Comparison of ENCODE assay signal across 8 mouse cellular contexts in the genomic region with DNA sequence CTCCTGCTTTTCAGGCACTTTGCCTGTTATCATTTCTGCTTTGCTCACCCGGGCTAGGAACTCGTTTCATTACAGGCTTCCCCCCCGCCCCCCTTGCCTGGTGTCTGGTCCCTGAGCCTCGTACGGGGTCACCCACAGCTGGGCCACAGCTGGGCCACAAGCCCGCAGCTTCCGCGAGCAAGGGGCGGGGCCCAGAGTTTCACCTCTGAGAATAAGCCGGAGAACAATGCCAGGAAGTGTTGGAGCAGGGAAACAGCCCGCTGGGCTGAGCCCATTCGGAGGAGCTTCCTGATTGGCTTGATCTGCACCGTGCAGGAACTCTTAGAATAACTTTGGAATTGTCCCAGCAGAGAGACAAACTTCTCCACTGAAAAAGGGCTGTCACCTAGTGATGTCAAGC. TPM values are rescaled to one million over a fixed set of nuclear protein-coding genes. Genes with fewer than 3 reads are reported as not detected.
DNase-seq lines count a peak whose midpoint lies in the region; ATAC-seq and TF ChIP-seq lines count a peak whose summit lies in the region.

No protein-coding gene starts in this region.

- H3K36me3 ChIP-seq in forebrain, postnatal 0 days (ENCODE audit: insufficient read depth), result no peaks in the 10 kb centered on the region
- H3K36me3 ChIP-seq in hindbrain, embryonic 11.5 days (ENCODE audit: control insufficient read depth, insufficient read depth, low read length), result no peaks in the 10 kb centered on the region
- no peaks in the 10 kb centered on the region for H3K36me3 ChIP-seq in limb, embryonic 13.5 days
- H3K36me3 ChIP-seq in midbrain, embryonic 13.5 days, result no peaks in the 10 kb centered on the region

- no peak overlapping the region for H3K9ac ChIP-seq in forebrain, postnatal 0 days
- peak overlapping the region; percentile 17; the same call in 1 of the 2 replicates for H3K9ac ChIP-seq in hindbrain, embryonic 11.5 days (ENCODE audit: low read depth, low read length)
- peak overlapping the region; percentile 43 for H3K9ac ChIP-seq in limb, embryonic 13.5 days
- H3K9ac ChIP-seq in midbrain, embryonic 13.5 days (replicated peaks), result peak overlapping the region; percentile 48; the same call in 1 of the 2 replicates

- peak overlapping the region; percentile 26; the same call in 1 of the 2 replicates for H3K4me2 ChIP-seq in forebrain, postnatal 0 days (ENCODE audit: low read depth)
- H3K4me2 ChIP-seq in hindbrain, embryonic 11.5 days (replicated peaks; ENCODE audit: low read depth, low read length), result peak overlapping the region; percentile 21
- peak overlapping the region; percentile 55 for H3K4me2 ChIP-seq in limb, embryonic 13.5 days (replicated peaks)
- H3K4me2 ChIP-seq in midbrain, embryonic 13.5 days (replicated peaks), result peak overlapping the region; percentile 47

- TF ChIP-seq POLR2A in cerebellum, adult 2 months (IDR thresholded peaks at IDR 0.05; ENCODE audit: borderline replicate concordance, insufficient read depth, low read length), result no peak

- 2% methylated on average over 13 of the region's 13 CpGs for WGBS in forebrain, postnatal 0 days
- under 1% methylated on average over 13 of the region's 13 CpGs for WGBS in hindbrain, embryonic 11.5 days
- 2% methylated on average over 13 of the region's 13 CpGs for WGBS in limb, embryonic 13.5 days
- under 1% methylated on average over 13 of the region's 13 CpGs for WGBS in midbrain, embryonic 13.5 days
- 8% methylated on average over 13 of the region's 13 CpGs for WGBS in cerebellum, adult 2 months

- H3K9me3 ChIP-seq in forebrain, postnatal 0 days (ENCODE audit: low read length), result no peaks in the 10 kb centered on the region
- no peaks in the 10 kb centered on the region for H3K9me3 ChIP-seq in hindbrain, embryonic 11.5 days (ENCODE audit: control insufficient read depth, low read length)
- H3K9me3 ChIP-seq in limb, embryonic 13.5 days, result no peaks in the 10 kb centered on the region
- no peaks in the 10 kb centered on the region for H3K9me3 ChIP-seq in midbrain, embryonic 13.5 days

- DNase-seq in CD4-positive, CD25-positive, alpha-beta regulatory T cell, adult 2 months (ENCODE audit: low read depth, low spot score), result peak; percentile 32
- DNase-seq in forebrain, postnatal 0 days, result no peak
- DNase-seq in hindbrain, embryonic 11.5 days (ENCODE audit: low spot score), result peak; percentile 62
- peak; percentile 53 for DNase-seq in testis, postnatal 14 days (ENCODE audit: low spot score)
- DNase-seq in cerebellum, adult 2 months, result no peak

- no peaks in the 10 kb centered on the region for H3K27me3 ChIP-seq in forebrain, postnatal 0 days (ENCODE audit: insufficient read depth, low read length)
- H3K27me3 ChIP-seq in hindbrain, embryonic 11.5 days (ENCODE audit: control insufficient read depth, insufficient read depth, low read length), result no peaks in the 10 kb centered on the region
- no peaks in the 10 kb centered on the region for H3K27me3 ChIP-seq in limb, embryonic 13.5 days
- H3K27me3 ChIP-seq in midbrain, embryonic 13.5 days, result peaks cover 18% of the 10 kb centered on the region
- no peaks in the 10 kb centered on the region for H3K27me3 ChIP-seq in cerebellum, adult 2 months (ENCODE audit: control insufficient read depth, insufficient read depth, low read length)

- no peak overlapping the region for H3K4me3 ChIP-seq in forebrain, postnatal 0 days (ENCODE audit: low read depth, low read length)
- no peak overlapping the region for H3K4me3 ChIP-seq in hindbrain, embryonic 11.5 days (ENCODE audit: low read depth, low read length)
- H3K4me3 ChIP-seq in limb, embryonic 13.5 days, result peak overlapping the region; percentile 23; the same call in 1 of the 2 replicates
- peak overlapping the region; percentile 26 for H3K4me3 ChIP-seq in midbrain, embryonic 13.5 days (replicated peaks)
- no peak overlapping the region for H3K4me3 ChIP-seq in cerebellum, adult 2 months (replicated peaks; ENCODE audit: insufficient read depth, low read depth, low read length)

- TF ChIP-seq CTCF in forebrain, postnatal 0 days (IDR thresholded peaks at IDR 0.05; ENCODE audit: low read depth), result no peak
- no peak for TF ChIP-seq CTCF in cerebellum, adult 2 months (IDR thresholded peaks at IDR 0.05; ENCODE audit: borderline replicate concordance, insufficient read depth, low read depth, low read length)

- peaks cover 4% of the 10 kb centered on the region; the same call in 1 of the 2 replicates for H3K4me1 ChIP-seq in forebrain, postnatal 0 days (ENCODE audit: insufficient read depth)
- H3K4me1 ChIP-seq in hindbrain, embryonic 11.5 days (replicated peaks; ENCODE audit: control insufficient read depth, insufficient read depth, low read length), result peaks cover 4% of the 10 kb centered on the region; the same call in 1 of the 2 replicates
- H3K4me1 ChIP-seq in limb, embryonic 13.5 days, result peaks cover 42% of the 10 kb centered on the region
- H3K4me1 ChIP-seq in midbrain, embryonic 13.5 days (replicated peaks), result peaks cover 14% of the 10 kb centered on the region
- no peaks in the 10 kb centered on the region for H3K4me1 ChIP-seq in cerebellum, adult 2 months (ENCODE audit: control insufficient read depth, insufficient read depth, low read length)

- H3K27ac ChIP-seq in forebrain, postnatal 0 days (ENCODE audit: low read depth, low read length), result no peak overlapping the region
- no peak overlapping the region for H3K27ac ChIP-seq in hindbrain, embryonic 11.5 days (ENCODE audit: low read depth, low read length)
- H3K27ac ChIP-seq in limb, embryonic 13.5 days, result peak overlapping the region; percentile 23; the same call in 1 of the 2 replicates
- no peak overlapping the region for H3K27ac ChIP-seq in midbrain, embryonic 13.5 days
- H3K27ac ChIP-seq in cerebellum, adult 2 months (ENCODE audit: insufficient read depth, low read length), result no peak overlapping the region

- no peak for ATAC-seq in CD4-positive, CD25-positive, alpha-beta regulatory T cell, adult 4 months
- ATAC-seq in forebrain, postnatal 0 days, result no peak
- peak; percentile 67; the same call in 1 of the 2 replicates for ATAC-seq in hindbrain, embryonic 11.5 days (ENCODE audit: low FRiP score)
- peak; percentile 64; the same call in 1 of the 2 replicates for ATAC-seq in limb, embryonic 13.5 days (ENCODE audit: low FRiP score, low read depth)
- ATAC-seq in midbrain, embryonic 13.5 days, result 0 out of 2 replicates have a peak, but pooled peaks have one; percentile 43

RNA-seq across cellular contexts. Expression of gene Akap2, which starts 42.1 kb away (rescaled TPM):
- 1 to 10 TPM; 4.3 to 4.5 TPM for polyA plus RNA-seq in CD4-positive, CD25-positive, alpha-beta regulatory T cell, adult 4 months (2017; shearing (Covaris generic))
- total RNA-seq in forebrain, postnatal 0 days (2014; rRNA removed), result 11.2 and 15.0 TPM in 2 replicates
- 4.5 and 7.0 TPM in 2 replicates for polyA plus RNA-seq in forebrain, postnatal 0 days (2015; fragmentation: Nextera tagmentation; extraction: Ambion mirVana)
- polyA plus RNA-seq in hindbrain, embryonic 11.5 days (2014; fragmentation: Nextera tagmentation; extraction: Ambion mirVana), result 30.9 and 38.2 TPM in 2 replicates
- 29.9 and 34.2 TPM in 2 replicates for polyA plus RNA-seq in limb, embryonic 13.5 days (2015; fragmentation: Nextera tagmentation; extraction: Ambion mirVana)
- 12.1 and 12.3 TPM in 2 replicates for polyA plus RNA-seq in midbrain, embryonic 13.5 days (2015; fragmentation: Nextera tagmentation; extraction: Ambion mirVana)
- 33.6 and 34.5 TPM in 2 replicates for polyA plus RNA-seq in cerebellum, adult 2 months (2012; rRNA removed)

Comparison
In these comparisons a context has a peak if more than half of its experiments do, and no peak if none do; other contexts are left out.
1. DNase-seq: peak in CD4-positive, CD25-positive, alpha-beta regulatory T cell, adult 2 months (single experiment), hindbrain, embryonic 11.5 days (single experiment) and testis, postnatal 14 days (single experiment); none in forebrain, postnatal 0 days (single experiment) and cerebellum, adult 2 months (0 of 2).
2. ATAC-seq: peak in hindbrain, embryonic 11.5 days (single experiment), limb, embryonic 13.5 days (single experiment) and midbrain, embryonic 13.5 days (single experiment); none in CD4-positive, CD25-positive, alpha-beta regulatory T cell, adult 4 months (single experiment) and forebrain, postnatal 0 days (single experiment).
3. H3K4me3 ChIP-seq: peak in limb, embryonic 13.5 days (single experiment) and midbrain, embryonic 13.5 days (single experiment); none in forebrain, postnatal 0 days (single experiment), hindbrain, embryonic 11.5 days (single experiment) and cerebellum, adult 2 months (single experiment).
4. Peak in every context shown above with its lines, with median percentiles within 50 percentile points of each other: H3K4me2 ChIP-seq.